ENCODE assay signal across 30 mouse cellular contexts in the genomic region with DNA sequence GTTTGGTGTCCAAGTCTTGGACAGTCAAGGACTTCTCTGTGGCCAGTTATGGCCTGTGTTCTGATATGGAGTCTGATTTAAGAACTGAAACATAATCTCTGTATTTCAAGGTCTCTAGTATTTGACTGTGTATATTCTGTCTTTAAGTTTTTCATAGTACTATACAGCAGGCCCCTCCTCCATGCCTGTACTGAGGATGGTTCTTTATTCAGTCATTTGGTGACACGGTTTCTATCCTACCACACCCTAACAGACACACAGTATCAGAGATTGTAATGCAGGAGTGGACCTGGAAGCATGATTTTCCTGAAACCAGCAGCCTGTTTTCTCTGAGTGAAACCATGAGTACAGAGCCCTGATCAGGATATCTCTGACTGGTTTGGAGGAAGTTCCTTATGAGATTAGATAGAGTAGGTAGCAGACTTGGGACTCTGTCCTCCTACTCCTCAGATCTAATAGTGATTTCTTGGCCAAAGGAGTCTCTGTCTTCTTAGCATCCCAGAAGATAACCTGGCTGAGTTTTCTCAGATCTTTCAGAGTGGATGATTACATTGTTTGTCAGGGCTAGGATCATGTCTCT. TPM values are rescaled to one million over a fixed set of nuclear protein-coding genes. Genes with fewer than 3 reads are reported as not detected.
DNase-seq lines count a peak whose midpoint lies in the region; ATAC-seq and TF ChIP-seq lines count a peak whose summit lies in the region.
"Had no signal": no experiment of that assay in that cellular context is flagged by ENCODE, and none has a peak within 500 bp of the region (broad histone marks: within the 10 kb centered on the region; RNA-seq: fewer than 3 reads in every experiment).

No protein-coding gene starts in this region.

- H3K9me3 ChIP-seq in liver, embryonic 13.5 days (replicated peaks) = no peaks in the 10 kb centered on the region
- H3K9me3 ChIP-seq in liver, embryonic 11.5 days (ENCODE audit: control insufficient read depth, low read length) = no peaks in the 10 kb centered on the region
- H3K9me3 ChIP-seq: embryonic facial prominence, embryonic 10.5 days; embryonic facial prominence, embryonic 15.5 days; forebrain, embryonic 13.5 days; hindbrain, embryonic 12.5 days; limb, embryonic 10.5 days; limb, embryonic 15.5 days; megakaryocyte, embryonic 14.5 days; midbrain, embryonic 13.5 days; neural tube, embryonic 13.5 days had no signal

- no peak overlapping the region for H3K9ac ChIP-seq in heart, adult 2 months (ENCODE audit: low read depth, low read length)
- no peak overlapping the region for H3K9ac ChIP-seq in liver, embryonic 13.5 days
- H3K9ac ChIP-seq in liver, embryonic 11.5 days (ENCODE audit: low read depth, low read length) = no peak overlapping the region
- H3K9ac ChIP-seq: embryonic facial prominence, embryonic 15.5 days; forebrain, embryonic 13.5 days; hindbrain, embryonic 12.5 days; limb, embryonic 15.5 days; liver, postnatal 0 days; midbrain, embryonic 13.5 days; neural tube, embryonic 13.5 days had no signal

- H3K27ac ChIP-seq in heart, adult 2 months = peak overlapping the region; percentile 80
- no peak overlapping the region for H3K27ac ChIP-seq in liver, embryonic 13.5 days
- no peak overlapping the region for H3K27ac ChIP-seq in liver, embryonic 11.5 days (ENCODE audit: low read depth, low read length)
- H3K27ac ChIP-seq in macrophage = peak overlapping the region; percentile 97
- H3K27ac ChIP-seq: embryonic facial prominence, embryonic 10.5 days; embryonic facial prominence, embryonic 15.5 days; forebrain, embryonic 13.5 days; hindbrain, embryonic 12.5 days; kidney, postnatal 0 days; limb, embryonic 10.5 days; limb, embryonic 15.5 days; midbrain, embryonic 13.5 days; neural tube, embryonic 13.5 days had no signal

- peaks cover 27% of the 10 kb centered on the region for H3K36me3 ChIP-seq in heart, adult 2 months (ENCODE audit: control insufficient read depth, insufficient read depth, low read length)
- no peaks in the 10 kb centered on the region for H3K36me3 ChIP-seq in liver, embryonic 13.5 days
- H3K36me3 ChIP-seq in liver, embryonic 11.5 days (ENCODE audit: control insufficient read depth, insufficient read depth, low read length) = no peaks in the 10 kb centered on the region
- no peaks in the 10 kb centered on the region for H3K36me3 ChIP-seq in macrophage (ENCODE audit: inconsistent target)
- H3K36me3 ChIP-seq: embryonic facial prominence, embryonic 10.5 days; embryonic facial prominence, embryonic 15.5 days; hindbrain, embryonic 12.5 days; limb, embryonic 10.5 days; limb, embryonic 15.5 days; midbrain, embryonic 13.5 days; neural tube, embryonic 13.5 days had no signal

- no peak overlapping the region for H3K4me3 ChIP-seq in heart, adult 2 months
- H3K4me3 ChIP-seq in liver, embryonic 13.5 days (replicated peaks) = no peak overlapping the region
- H3K4me3 ChIP-seq in liver, embryonic 11.5 days (ENCODE audit: low read depth, low read length) = no peak overlapping the region
- no peak overlapping the region for H3K4me3 ChIP-seq in macrophage (ENCODE audit: inconsistent target)
- H3K4me3 ChIP-seq: embryonic facial prominence, embryonic 10.5 days; embryonic facial prominence, embryonic 15.5 days; forebrain, embryonic 13.5 days; hindbrain, embryonic 12.5 days; limb, embryonic 10.5 days; limb, embryonic 15.5 days; midbrain, embryonic 13.5 days; neural tube, embryonic 13.5 days had no signal

- no peaks in the 10 kb centered on the region for H3K27me3 ChIP-seq in heart, adult 2 months (ENCODE audit: control insufficient read depth, insufficient read depth, low read length)
- no peaks in the 10 kb centered on the region for H3K27me3 ChIP-seq in liver, embryonic 13.5 days
- no peaks in the 10 kb centered on the region for H3K27me3 ChIP-seq in liver, embryonic 11.5 days (replicated peaks; ENCODE audit: control insufficient read depth, insufficient read depth, low read length)
- H3K27me3 ChIP-seq: embryonic facial prominence, embryonic 15.5 days; forebrain, embryonic 13.5 days; hindbrain, embryonic 12.5 days; limb, embryonic 15.5 days; megakaryocyte, embryonic 14.5 days; midbrain, embryonic 13.5 days; neural tube, embryonic 13.5 days had no signal

- peak; percentile 33; the same call in 1 of the 2 replicates for ATAC-seq in liver, embryonic 13.5 days (ENCODE audit: low read depth)
- ATAC-seq in liver, embryonic 11.5 days (replicated peaks; ENCODE audit: low FRiP score) = no peak
- ATAC-seq: forebrain, embryonic 13.5 days; liver, postnatal 0 days; midbrain, embryonic 13.5 days had no signal

- no peak overlapping the region for H3K4me2 ChIP-seq in liver, embryonic 13.5 days
- H3K4me2 ChIP-seq in liver, embryonic 11.5 days = no peak overlapping the region
- H3K4me2 ChIP-seq: embryonic facial prominence, embryonic 15.5 days; forebrain, embryonic 13.5 days; hindbrain, embryonic 12.5 days; limb, embryonic 15.5 days; midbrain, embryonic 13.5 days; neural tube, embryonic 13.5 days had no signal

- DNase-seq in heart, adult 2 months = no peak
- no peak for DNase-seq in heart, adult 8-10 months (ENCODE audit: low spot score)
- no peak for DNase-seq in liver, embryonic 13.5 days
- no peak for DNase-seq in liver, embryonic 11.5 days (ENCODE audit: low spot score)
- DNase-seq in right cerebral cortex, adult 2 months (ENCODE audit: low spot score in 2 of 2) = no peak
- DNase-seq in adrenal gland, postnatal 4 days (ENCODE audit: low spot score in 2 of 2) = no peak
- DNase-seq: adrenal gland, postnatal 14 days; cerebellum, adult 2 months; cerebellum, postnatal 25 days; gastrocnemius, postnatal 14 days; heart, adult 18-20 months; heart, postnatal 36 days; kidney, postnatal 4 days; liver, postnatal 0 days; lung, postnatal 36 days; right cerebral cortex, postnatal 25 days; spleen, adult 18-20 months; thymus, adult 18-20 months; thymus, postnatal 25 days had no signal

- peaks cover 24% of the 10 kb centered on the region for H3K4me1 ChIP-seq in heart, adult 2 months (ENCODE audit: control insufficient read depth, insufficient read depth, low read length)
- peaks cover 37% of the 10 kb centered on the region for H3K4me1 ChIP-seq in liver, embryonic 13.5 days (replicated peaks)
- peaks cover 5% of the 10 kb centered on the region; the same call in 1 of the 2 replicates for H3K4me1 ChIP-seq in liver, embryonic 11.5 days (replicated peaks; ENCODE audit: control insufficient read depth, insufficient read depth, low read length)
- H3K4me1 ChIP-seq: embryonic facial prominence, embryonic 10.5 days; embryonic facial prominence, embryonic 15.5 days; forebrain, embryonic 13.5 days; hindbrain, embryonic 12.5 days; limb, embryonic 10.5 days; limb, embryonic 15.5 days; midbrain, embryonic 13.5 days; neural tube, embryonic 13.5 days had no signal

- 27% methylated on average over 1 of the region's 1 CpGs for WGBS in heart, adult 2 months
- WGBS in liver, embryonic 13.5 days (ENCODE audit: insufficient replicate concordance) = 27% methylated on average over 1 of the region's 1 CpGs
- WGBS in liver, embryonic 11.5 days = 40% methylated on average over 1 of the region's 1 CpGs
- 100% methylated on average over 1 of the region's 1 CpGs for WGBS in macrophage (ENCODE audit: missing documents)

- peaks cover 4% of the 10 kb centered on the region; the same call in 1 of the 2 replicates for H3K79me2 ChIP-seq in heart, adult 2 months (replicated peaks; ENCODE audit: control insufficient read depth, insufficient read depth, low read length)
- H3K79me2 ChIP-seq in macrophage (ENCODE audit: inconsistent target) = peaks cover 89% of the 10 kb centered on the region

- TF ChIP-seq POLR2A in heart, adult 2 months (IDR thresholded peaks at IDR 0.05; ENCODE audit: insufficient read depth, low read depth, low read length) = no peak

- TF ChIP-seq CTCF in heart, adult 2 months (IDR thresholded peaks at IDR 0.05) = no peak

- TF ChIP-seq EP300 in heart, adult 2 months (IDR thresholded peaks at IDR 0.05; ENCODE audit: insufficient read depth, low read depth, low read length) = no peak

- intact Hi-C loops in heart, adult 2 months (cut with DNase I) = no loop called here

RNA-seq across cellular contexts. Expression of a gene that starts 54.9 kb away (rescaled TPM):
- 10 to 100 TPM; 73.6 to 92.6 TPM for total RNA-seq in heart, adult 2 months (2021)
- 86.5 and 172 TPM in 2 replicates for polyA plus RNA-seq in heart, adult 2 months (2012; rRNA removed)
- 10 to 100 TPM; 70.6 to 81.5 (median 80.7) TPM for total RNA-seq in heart, adult 8-10 months (2022)
- 15.6 and 19.2 TPM in 2 replicates for polyA plus RNA-seq in liver, embryonic 13.5 days (2015; fragmentation: Nextera tagmentation; extraction: Ambion mirVana)
- polyA plus RNA-seq in liver, embryonic 11.5 days (2014; fragmentation: Nextera tagmentation; extraction: Ambion mirVana) = 35.8 and 37.1 TPM in 2 replicates
- 1 to 10 TPM in 1 of 26 experiments, not detected in 25; 6.4 TPM for total RNA-seq in macrophage (2018; cell fraction: chromatin; rRNA removed)
- under 1 TPM in 19 of 26 experiments, not detected in 7; 0.04 to 0.19 (median 0.10) TPM for total RNA-seq in macrophage (2018; cell fraction: cytosol; rRNA removed)
- total RNA-seq in macrophage (2018; cell fraction: nucleus; rRNA removed) = 1 to 10 TPM in 2 of 26 experiments, under 1 TPM in 7, not detected in 17; 0.17 to 1.5 (median 0.25) TPM
- polyA plus RNA-seq in macrophage (2018) = 0.07 to 1.3 TPM (median 0.16 TPM) in 3 replicates
- 100 to 1,000 TPM in 1 of 2 experiments, 10 to 100 TPM in 1; 99.5 to 102 TPM for total RNA-seq in adrenal gland, postnatal 4 days (2021)

Comparison
In these comparisons a context has a peak if more than half of its experiments do, and no peak if none do; other contexts are left out.
1. H3K27ac ChIP-seq: peak in heart, adult 2 months (single experiment) and macrophage (single experiment); none in liver, embryonic 13.5 days (single experiment) and liver, embryonic 11.5 days (single experiment).